Mouse (Mus musculus): ENCODE measurements around the gene Zfp865. TPM values are rescaled to one million over a fixed set of nuclear protein-coding genes. Genes with fewer than 3 reads are reported as not detected.
A peak's percentile ranks its signal among the peaks of the same experiment; 100 is the strongest.

Zfp865 gene
- 4.4 and 4.9 TPM in 2 replicates for polyA plus RNA-seq (2014; fragmentation: Nextera tagmentation; extraction: Ambion mirVana)

GRCm38 (mm10) chr7:5020000-5020681 lies at the start of gene Zfp865, which contains the start of gene Ccdc106:
Zfp865 (plus strand) TSS chr7:5020376.
Ccdc106 (plus strand) TSS chr7:5020553.
- ATAC-seq (ENCODE audit: insufficient number of reproducible peaks, insufficient read depth, low FRiP score, low read depth) = peak; percentile 86
- peak within 1 kb of the TSS; percentile 97 to 99 for H3K27ac ChIP-seq (replicated peaks in 1 of 2; ENCODE audit: control insufficient read depth in 1 of 2, insufficient read depth in 1 of 2, low read depth in 2 of 2, low read length in 2 of 2)
- H3K27me3 ChIP-seq (ENCODE audit: control insufficient read depth, insufficient read depth, low read length) = no peaks in the 10 kb centered on the region
- no peaks in the 10 kb centered on the region for H3K9me3 ChIP-seq (ENCODE audit: control insufficient read depth, low read length)
- H3K36me3 ChIP-seq (ENCODE audit: control insufficient read depth, insufficient read depth, low read length) = peaks cover 42% of the 10 kb centered on the region
- H3K9ac ChIP-seq (ENCODE audit: low read length) = peak within 1 kb of the TSS; percentile 97
- H3K4me1 ChIP-seq (ENCODE audit: control insufficient read depth in 2 of 2, insufficient read depth in 2 of 2, low read length in 2 of 2) = peaks cover 4 to 14% of the 10 kb centered on the region in 2 experiments
- H3K4me2 ChIP-seq (ENCODE audit: low read length) = peak within 1 kb of the TSS; percentile 80
- 2% methylated on average over 45 of the region's 49 CpGs for WGBS
- H3K4me3 ChIP-seq (ENCODE audit: control insufficient read depth in 1 of 2, insufficient read depth in 1 of 2, low read depth in 1 of 2, low read length in 2 of 2) = peak within 1 kb of the TSS; percentile 79 to 86

GRCm38 (mm10) chr7:4971068-4971467 lies 49.1 kb upstream of the Zfp865 start, which contains the start of gene Sbk3:
Sbk3 (minus strand) TSS chr7:4971168.
- Histone ChIP-seq H3K27me3 (ENCODE audit: control insufficient read depth, insufficient read depth, low read length) (no peaks in the 10 kb centered on the region), H3K9ac (ENCODE audit: low read length) (no peak within 1 kb of the TSS), H3K4me2 (ENCODE audit: low read length) (no peak within 1 kb of the TSS), H3K27ac (replicated peaks in 1 of 2; ENCODE audit: control insufficient read depth in 1 of 2, insufficient read depth in 1 of 2, low read depth in 2 of 2, low read length in 2 of 2) (peak within 1 kb of the TSS in 1 of 2 experiments; percentile 62; a peak in 2 of 4 replicates), H3K36me3 (ENCODE audit: control insufficient read depth, insufficient read depth, low read length) (no peaks in the 10 kb centered on the region), H3K4me1 (ENCODE audit: control insufficient read depth in 2 of 2, insufficient read depth in 2 of 2, low read length in 2 of 2) (peaks cover 9% of the 10 kb centered on the region in 2 experiments), H3K4me3 (ENCODE audit: control insufficient read depth in 1 of 2, insufficient read depth in 1 of 2, low read depth in 1 of 2, low read length in 2 of 2) (no peak within 1 kb of the TSS), H3K9me3 (ENCODE audit: control insufficient read depth, low read length) (no peaks in the 10 kb centered on the region)
- ATAC-seq (ENCODE audit: insufficient number of reproducible peaks, insufficient read depth, low FRiP score, low read depth) = no peak
- WGBS = 40% methylated on average over 6 of the region's 6 CpGs

GRCm38 (mm10) chr7:4971710-4972109 lies 48.5 kb upstream of the Zfp865 start:
- no peak overlapping the region for H3K4me3 ChIP-seq (ENCODE audit: control insufficient read depth in 1 of 2, insufficient read depth in 1 of 2, low read depth in 1 of 2, low read length in 2 of 2)
- H3K4me2 ChIP-seq (ENCODE audit: low read length) = no peak overlapping the region
- WGBS = 18% methylated on average over 7 of the region's 7 CpGs

GRCm38 (mm10) chr7:4972321-4973047 lies 47.7 kb upstream of the Zfp865 start:
- peaks cover 4% of the 10 kb centered on the region; the same call in 1 of the 2 replicates for H3K9me3 ChIP-seq (ENCODE audit: control insufficient read depth, low read length)
- peak; percentile 55 for ATAC-seq (ENCODE audit: insufficient number of reproducible peaks, insufficient read depth, low FRiP score, low read depth)
- H3K4me1 ChIP-seq (ENCODE audit: control insufficient read depth in 2 of 2, insufficient read depth in 2 of 2, low read length in 2 of 2) = peaks cover 9% of the 10 kb centered on the region in 2 experiments
- WGBS = 41% methylated on average over 18 of the region's 18 CpGs
- H3K9ac ChIP-seq (ENCODE audit: low read length) = no peak overlapping the region
- no peak overlapping the region for H3K4me3 ChIP-seq (ENCODE audit: control insufficient read depth in 1 of 2, insufficient read depth in 1 of 2, low read depth in 1 of 2, low read length in 2 of 2)
- H3K36me3 ChIP-seq (ENCODE audit: control insufficient read depth, insufficient read depth, low read length) = no peaks in the 10 kb centered on the region
- 0 out of 2 replicates have a peak overlapping the region, but pooled peaks have one; percentile 6 for H3K4me2 ChIP-seq (ENCODE audit: low read length)
- H3K27ac ChIP-seq (replicated peaks in 1 of 2; ENCODE audit: control insufficient read depth in 1 of 2, insufficient read depth in 1 of 2, low read depth in 2 of 2, low read length in 2 of 2) = peak overlapping the region; percentile 62 to 63
- no peaks in the 10 kb centered on the region for H3K27me3 ChIP-seq (ENCODE audit: control insufficient read depth, insufficient read depth, low read length)

More at GRCm38 (mm10) chr7:4971710-4972109, 48.5 kb upstream of the Zfp865 start:
- Histone ChIP-seq H3K36me3 (ENCODE audit: control insufficient read depth, insufficient read depth, low read length) (no peaks in the 10 kb centered on the region), H3K9ac (ENCODE audit: low read length) (no peak overlapping the region), H3K4me1 (ENCODE audit: control insufficient read depth in 2 of 2, insufficient read depth in 2 of 2, low read length in 2 of 2) (peaks cover 9% of the 10 kb centered on the region in 2 experiments), H3K9me3 (ENCODE audit: control insufficient read depth, low read length) (peaks cover under 1% of the 10 kb centered on the region; the same call in 1 of the 2 replicates), H3K27me3 (ENCODE audit: control insufficient read depth, insufficient read depth, low read length) (no peaks in the 10 kb centered on the region), H3K27ac (replicated peaks in 1 of 2; ENCODE audit: control insufficient read depth in 1 of 2, insufficient read depth in 1 of 2, low read depth in 2 of 2, low read length in 2 of 2) (peak overlapping the region in 1 of 2 experiments; percentile 62; a peak in 2 of 4 replicates)
- no peak for ATAC-seq (ENCODE audit: insufficient number of reproducible peaks, insufficient read depth, low FRiP score, low read depth)

- Histone ChIP-seq H3K27me3 (ENCODE audit: control insufficient read depth, insufficient read depth, low read length) (no peaks in the 10 kb centered on the region), H3K4me2 (ENCODE audit: low read length) (no peak overlapping the region), H3K36me3 (ENCODE audit: control insufficient read depth, insufficient read depth, low read length) (no peaks in the 10 kb centered on the region), H3K4me3 (ENCODE audit: control insufficient read depth in 1 of 2, insufficient read depth in 1 of 2, low read depth in 1 of 2, low read length in 2 of 2) (no peak overlapping the region), H3K9ac (ENCODE audit: low read length) (no peak overlapping the region), H3K27ac (replicated peaks in 1 of 2; ENCODE audit: control insufficient read depth in 1 of 2, insufficient read depth in 1 of 2, low read depth in 2 of 2, low read length in 2 of 2) (no peak overlapping the region), H3K4me1 (ENCODE audit: control insufficient read depth in 2 of 2, insufficient read depth in 2 of 2, low read length in 2 of 2) (peaks cover 12 to 18% of the 10 kb centered on the region in 2 experiments), H3K9me3 (ENCODE audit: control insufficient read depth, low read length) (peaks cover 4% of the 10 kb centered on the region; the same call in 1 of the 2 replicates)
- WGBS = 55% methylated on average over 4 of the region's 4 CpGs
- no peak for ATAC-seq (ENCODE audit: insufficient number of reproducible peaks, insufficient read depth, low FRiP score, low read depth)
Measured at GRCm38 (mm10) chr7:4975455-4975854, 44.7 kb upstream of the Zfp865 start.

GRCm38 (mm10) chr7:4976832-4977231 lies 43.3 kb upstream of the Zfp865 start:
- no peak overlapping the region for H3K4me2 ChIP-seq (ENCODE audit: low read length)
- WGBS = 86% methylated on average over 7 of the region's 7 CpGs
- peaks cover 11 to 18% of the 10 kb centered on the region in 2 experiments for H3K4me1 ChIP-seq (ENCODE audit: control insufficient read depth in 2 of 2, insufficient read depth in 2 of 2, low read length in 2 of 2)
- H3K27me3 ChIP-seq (ENCODE audit: control insufficient read depth, insufficient read depth, low read length) = no peaks in the 10 kb centered on the region
- no peak for ATAC-seq (ENCODE audit: insufficient number of reproducible peaks, insufficient read depth, low FRiP score, low read depth)
- no peaks in the 10 kb centered on the region for H3K36me3 ChIP-seq (ENCODE audit: control insufficient read depth, insufficient read depth, low read length)
- H3K27ac ChIP-seq (replicated peaks in 1 of 2; ENCODE audit: control insufficient read depth in 1 of 2, insufficient read depth in 1 of 2, low read depth in 2 of 2, low read length in 2 of 2) = no peak overlapping the region
- no peak overlapping the region for H3K9ac ChIP-seq (ENCODE audit: low read length)
- no peak overlapping the region for H3K4me3 ChIP-seq (ENCODE audit: control insufficient read depth in 1 of 2, insufficient read depth in 1 of 2, low read depth in 1 of 2, low read length in 2 of 2)
- peaks cover 4% of the 10 kb centered on the region; the same call in 1 of the 2 replicates for H3K9me3 ChIP-seq (ENCODE audit: control insufficient read depth, low read length)

- ATAC-seq (ENCODE audit: insufficient number of reproducible peaks, insufficient read depth, low FRiP score, low read depth) = no peak
- Histone ChIP-seq H3K4me1 (ENCODE audit: control insufficient read depth in 2 of 2, insufficient read depth in 2 of 2, low read length in 2 of 2) (no peaks in the 10 kb centered on the region), H3K4me2 (ENCODE audit: low read length) (no peak overlapping the region), H3K27ac (replicated peaks in 1 of 2; ENCODE audit: control insufficient read depth in 1 of 2, insufficient read depth in 1 of 2, low read depth in 2 of 2, low read length in 2 of 2) (no peak overlapping the region), H3K27me3 (ENCODE audit: control insufficient read depth, insufficient read depth, low read length) (peaks cover 4% of the 10 kb centered on the region), H3K9me3 (ENCODE audit: control insufficient read depth, low read length) (no peaks in the 10 kb centered on the region), H3K36me3 (ENCODE audit: control insufficient read depth, insufficient read depth, low read length) (peaks cover 19% of the 10 kb centered on the region), H3K4me3 (ENCODE audit: control insufficient read depth in 1 of 2, insufficient read depth in 1 of 2, low read depth in 1 of 2, low read length in 2 of 2) (no peak overlapping the region), H3K9ac (ENCODE audit: low read length) (no peak overlapping the region)
- 30% methylated on average over 2 of the region's 2 CpGs for WGBS
Measured at GRCm38 (mm10) chr7:4988250-4988649, 31.9 kb upstream of the Zfp865 start.

Measured in heart, embryonic 14.5 days (tissue).